Mouse (Mus musculus): ENCODE measurements around the gene Asxl2.
A peak's percentile ranks its signal among the peaks of the same experiment; 100 is the strongest.

Asxl2 gene

DNA sequence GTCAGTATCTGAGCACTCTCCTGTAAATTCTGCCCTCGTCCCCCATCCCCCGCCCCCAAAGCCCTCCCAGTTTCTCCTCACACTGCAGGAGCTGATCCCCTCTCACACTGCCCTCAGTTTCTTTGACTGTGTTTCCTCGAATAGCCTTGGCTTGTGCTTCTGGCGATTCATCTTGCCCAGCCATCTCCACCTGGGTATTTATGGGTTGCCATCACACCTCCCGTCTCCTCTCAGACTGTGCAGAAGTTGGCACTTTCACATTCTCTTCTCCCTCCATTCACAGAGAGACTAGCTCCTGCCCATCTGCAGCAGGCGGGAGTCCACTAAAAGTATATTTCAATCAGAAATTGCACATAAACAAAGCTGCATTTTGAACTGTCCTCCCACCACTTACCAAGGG, 120.1 kb downstream of the Asxl2 start:
- DNase-seq (ENCODE audit: low spot score): no peak

DNA sequence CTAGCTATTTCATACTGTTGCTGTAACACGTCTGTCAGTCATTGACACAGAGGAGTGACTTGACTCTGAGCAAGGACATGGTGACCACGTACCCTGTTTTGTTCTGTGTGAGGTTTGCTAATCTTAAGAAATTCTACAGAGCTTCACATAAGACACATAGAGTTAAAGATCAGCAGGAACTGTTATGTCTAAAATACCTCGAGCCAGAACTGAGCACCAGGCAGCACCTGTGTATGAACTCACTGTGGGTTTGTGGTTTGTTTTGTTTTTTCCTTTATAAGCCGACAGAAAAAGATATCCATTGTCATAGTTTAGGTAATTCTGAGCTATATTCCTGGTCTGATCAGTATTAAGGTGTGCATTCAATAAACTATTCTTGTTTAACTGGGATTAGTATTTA, 120.8 kb downstream of the Asxl2 start:
- DNase-seq (ENCODE audit: low spot score): no peak

DNA sequence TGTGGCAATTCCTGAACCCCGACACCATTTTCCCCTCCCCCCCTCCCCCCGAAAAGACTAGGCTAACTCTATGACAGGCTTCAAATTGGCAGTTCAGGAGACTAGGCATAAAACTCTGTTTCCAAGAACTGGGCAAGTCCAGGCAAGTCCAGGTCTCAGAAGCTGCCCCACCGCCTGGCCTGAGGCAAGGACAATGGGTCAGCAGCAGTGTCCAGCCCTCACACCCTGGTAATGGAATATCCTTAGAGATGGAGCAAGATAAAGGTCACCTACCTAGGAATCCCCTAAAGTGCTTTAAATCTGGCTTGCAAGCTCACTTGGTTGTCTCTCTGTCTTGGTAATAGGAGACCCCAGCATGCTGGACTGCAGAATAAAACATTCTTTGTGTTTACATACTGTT, 121.3 kb downstream of the Asxl2 start:
- no peak for DNase-seq (ENCODE audit: low spot score)

DNA sequence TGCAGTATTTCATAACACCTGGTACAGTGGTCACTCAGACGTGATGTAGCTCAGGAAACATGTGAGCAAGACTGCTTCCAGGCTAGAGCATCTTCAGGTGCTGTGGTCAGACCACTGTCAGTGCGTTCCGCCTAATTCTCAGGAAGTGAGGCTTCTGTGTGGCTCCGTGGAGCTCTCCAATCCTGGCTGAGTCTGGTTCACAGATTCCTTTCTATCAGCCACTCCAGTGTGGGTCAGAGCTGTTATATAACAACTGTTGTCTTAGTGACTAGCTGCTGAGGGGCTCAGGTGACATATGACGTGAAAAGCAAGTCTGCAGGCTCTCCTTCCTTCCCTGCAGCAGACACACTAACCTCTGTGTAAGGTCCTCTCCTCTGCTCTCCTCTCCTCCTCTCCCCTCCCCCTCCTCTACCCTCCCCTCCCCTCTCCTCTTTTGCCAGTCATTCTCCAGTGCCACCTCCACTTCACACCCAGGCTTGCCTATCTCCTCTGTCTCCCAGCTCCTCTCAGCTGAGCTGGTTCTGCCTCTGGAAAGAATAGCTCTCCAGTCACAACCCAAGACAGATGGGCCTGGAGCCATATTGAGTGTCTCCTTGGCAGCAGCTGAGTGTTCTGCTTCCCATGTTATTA, 122.0 kb downstream of the Asxl2 start:
- no peak for DNase-seq (ENCODE audit: low spot score)

DNA sequence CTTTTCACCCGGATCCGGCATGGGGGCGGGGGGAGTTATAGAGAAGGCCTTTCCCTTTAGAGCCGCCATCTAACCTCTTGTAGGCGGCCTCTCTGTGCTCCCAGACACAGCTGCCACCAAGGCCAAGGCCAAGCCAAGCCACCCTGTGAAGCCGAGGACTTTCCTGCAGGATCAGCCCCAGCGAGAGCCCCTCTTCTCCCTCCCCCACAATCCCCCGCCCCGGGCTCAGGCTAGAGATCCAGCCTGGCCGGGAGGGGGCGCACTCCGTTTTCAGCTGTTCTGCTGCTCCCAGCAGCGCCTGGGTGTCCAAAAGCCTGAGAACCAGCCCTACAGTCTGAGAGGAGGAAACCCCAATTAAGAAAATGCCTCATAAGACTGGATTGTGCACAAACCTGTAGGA, 123.6 kb downstream of the Asxl2 start:
- DNase-seq (ENCODE audit: low spot score): peak; percentile 57
